Mouse (Mus musculus) testis, adult 2 months (tissue): Measurements from ENCODE around the gene Col5a1.

Source experiments
- CTCF ChIP-seq: fragments of 200-500 bp; IDR thresholded peaks from 2 replicates; pipeline ENCODE4 v1.5.1; 2012; ENCODE audit warnings: low read depth, mild to moderate bottlenecking, inconsistent platforms, low read length, moderate library complexity; ENCODE audit not compliant: control insufficient read depth, insufficient read depth, insufficient replicate concordance
- POLR2A ChIP-seq: fragments of 200-500 bp; IDR thresholded peaks from 2 replicates; pipeline ENCODE4 v1.6.1; 2012; ENCODE audit warnings: low read depth, mild to moderate bottlenecking, inconsistent platforms, low read length, moderate library complexity; ENCODE audit not compliant: control insufficient read depth

DNA sequence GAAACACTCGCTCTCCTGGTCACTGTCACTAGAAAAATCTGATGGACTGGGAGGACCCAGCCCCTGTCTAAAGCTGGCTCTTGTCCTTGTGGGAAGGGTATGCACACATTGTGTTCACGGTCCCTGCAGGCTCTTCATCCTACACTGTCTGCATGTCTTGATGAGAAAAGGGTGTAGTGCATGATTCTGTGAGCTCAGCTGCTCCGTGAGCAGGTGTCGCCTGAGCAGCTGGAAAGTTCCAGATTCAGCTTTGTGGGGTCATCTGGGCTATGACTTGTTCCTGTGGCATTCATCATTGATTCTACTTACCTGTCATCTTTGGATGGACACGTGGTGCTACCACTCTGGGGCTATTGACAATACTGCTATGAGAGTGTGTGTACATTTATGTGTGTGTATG lies 61.7 kb downstream of the Col5a1 start:
- no peak for TF ChIP-seq CTCF
- no peak for TF ChIP-seq POLR2A
